Mouse (Mus musculus): ENCODE measurements at regions not wholly inside any gene's neighbourhood (a gene's known extent, or its start where the extent isn't known, plus 50 kb on each side); places are given as distances from the start of the nearest gene placed in this dataset.

DNA sequence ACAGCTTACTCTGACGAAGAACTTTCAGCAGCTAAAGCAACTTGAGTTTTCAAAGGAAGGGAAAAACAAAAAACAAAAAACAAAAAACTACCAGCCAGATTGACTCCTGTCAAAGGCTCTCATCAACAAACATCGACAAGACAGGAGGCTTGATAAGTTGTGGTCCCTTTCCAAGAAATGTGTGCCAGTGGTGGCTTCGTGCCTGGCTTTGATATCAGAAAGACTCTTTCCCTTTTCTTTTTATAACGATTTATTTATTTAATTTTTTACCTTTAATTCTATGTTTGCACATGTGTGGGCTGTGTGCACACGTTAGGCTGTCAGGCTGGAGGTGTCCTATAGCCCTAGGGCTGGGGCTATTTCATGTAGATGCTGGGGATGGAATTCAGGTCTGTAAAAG, 60.4 kb downstream of the Dact1 start:
- ATAC-seq: no peak

- no peak for ATAC-seq
Observed at GRCm38 (mm10) chr12:71371948-71372347, 62.3 kb downstream of the Dact1 start.

DNA sequence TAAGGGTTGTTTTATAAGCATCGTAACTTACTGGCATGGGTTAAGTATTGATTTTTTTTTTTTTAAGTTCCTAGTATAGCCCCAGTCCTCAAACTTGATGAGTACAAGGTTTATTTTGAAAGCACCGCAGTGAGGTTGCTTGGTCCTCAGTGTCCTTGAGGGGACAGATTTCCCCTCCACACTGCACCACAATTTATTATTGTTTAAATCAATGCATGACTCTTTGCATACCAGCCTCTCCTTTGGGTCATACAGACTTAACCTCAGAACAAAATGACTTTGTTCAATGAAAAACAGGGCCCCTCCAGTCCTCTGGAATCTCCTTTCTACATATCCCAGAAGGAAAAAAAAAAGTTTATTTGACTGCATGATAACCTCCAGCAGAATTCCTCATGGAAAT, 63.9 kb downstream of the Dact1 start:
- ATAC-seq: no peak

DNA sequence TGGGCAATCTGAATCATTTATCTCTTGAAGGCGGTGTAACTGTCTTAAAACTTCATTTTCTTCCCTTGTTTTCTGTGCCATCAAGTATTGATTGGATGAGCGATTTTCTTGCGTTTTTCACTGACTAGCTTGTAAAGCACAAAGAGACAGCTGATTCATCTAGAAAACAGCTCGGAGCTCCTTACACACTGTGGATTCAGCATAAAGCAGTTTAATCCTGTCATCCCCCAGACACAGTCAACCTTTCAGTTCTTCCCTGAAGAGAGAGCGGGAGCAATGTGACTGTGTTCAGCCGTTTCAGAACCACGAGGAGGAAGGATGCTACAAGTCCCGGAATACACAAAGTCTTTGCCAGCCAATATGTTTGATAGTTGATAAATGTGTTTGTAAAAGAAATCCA, 66.8 kb downstream of the Dact1 start:
- ATAC-seq: no peak

DNA sequence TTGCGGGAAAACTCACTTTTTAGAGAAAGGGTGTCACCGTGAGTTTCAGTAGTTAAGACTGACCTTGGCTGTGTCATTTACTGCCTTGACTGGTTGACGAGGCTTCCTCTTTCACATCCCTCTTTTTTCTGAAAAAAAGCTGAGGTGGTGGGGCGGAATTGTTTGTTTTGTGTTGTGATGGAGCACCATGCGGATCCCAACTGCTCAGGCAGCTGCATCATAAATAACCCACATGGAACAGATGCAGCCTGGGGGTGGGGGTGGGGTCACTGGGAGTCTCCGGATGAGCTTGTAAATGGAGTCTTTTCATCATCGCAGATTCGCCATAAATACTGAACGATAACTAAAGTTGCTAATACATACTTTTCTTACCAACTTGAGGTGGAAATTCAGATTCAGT, 67.3 kb downstream of the Dact1 start:
- no peak for ATAC-seq

- ATAC-seq: no peak
Observed at GRCm38 (mm10) chr12:71379626-71380423, 70.1 kb downstream of the Dact1 start.

DNA sequence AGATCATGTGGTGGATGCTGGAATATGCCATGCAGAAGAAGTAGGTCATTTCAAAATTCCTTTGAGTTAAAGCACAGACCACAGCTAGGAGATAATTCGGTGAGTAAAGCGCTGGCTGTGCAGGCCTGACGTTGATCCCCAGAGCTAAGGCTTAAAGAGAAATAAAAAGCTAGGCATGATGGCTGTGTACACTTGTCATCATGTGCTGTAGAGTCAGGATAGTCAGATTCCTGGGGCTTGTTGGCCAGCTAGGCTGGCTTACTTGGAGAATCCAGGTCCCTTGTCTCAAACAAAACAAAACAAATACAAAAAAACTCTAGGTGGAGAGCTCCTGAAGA, 70.7 kb downstream of the Dact1 start:
- ATAC-seq: no peak

DNA sequence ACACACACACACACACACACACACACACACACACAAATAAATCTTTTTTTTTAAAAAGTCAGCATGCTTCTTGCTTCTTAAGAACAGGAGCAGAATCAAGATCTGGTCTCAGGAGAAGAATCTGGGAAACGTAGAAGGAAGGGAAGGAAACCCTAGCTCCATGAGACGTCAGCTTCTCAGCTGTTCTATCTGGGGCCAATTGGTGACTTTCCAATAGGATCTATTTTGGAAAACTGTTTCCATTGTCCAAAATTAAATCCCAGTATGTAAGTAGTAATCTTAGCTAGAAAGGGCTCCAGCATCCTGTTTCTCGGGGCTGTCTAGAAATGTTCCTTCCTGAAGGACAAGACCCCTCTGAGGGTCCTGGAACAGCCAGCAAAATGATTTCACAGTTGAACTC, 76.6 kb downstream of the Dact1 start:
- no peak for ATAC-seq

GRCm38 (mm10) chr12:71391481-71391880, 81.8 kb downstream of the Dact1 start:
- no peak for ATAC-seq

- ATAC-seq: no peak
Observed at GRCm38 (mm10) chr12:71393752-71394151, 84.1 kb downstream of the Dact1 start.

GRCm38 (mm10) chr12:71397456-71397855, 87.8 kb downstream of the Dact1 start:
- no peak for ATAC-seq

DNA sequence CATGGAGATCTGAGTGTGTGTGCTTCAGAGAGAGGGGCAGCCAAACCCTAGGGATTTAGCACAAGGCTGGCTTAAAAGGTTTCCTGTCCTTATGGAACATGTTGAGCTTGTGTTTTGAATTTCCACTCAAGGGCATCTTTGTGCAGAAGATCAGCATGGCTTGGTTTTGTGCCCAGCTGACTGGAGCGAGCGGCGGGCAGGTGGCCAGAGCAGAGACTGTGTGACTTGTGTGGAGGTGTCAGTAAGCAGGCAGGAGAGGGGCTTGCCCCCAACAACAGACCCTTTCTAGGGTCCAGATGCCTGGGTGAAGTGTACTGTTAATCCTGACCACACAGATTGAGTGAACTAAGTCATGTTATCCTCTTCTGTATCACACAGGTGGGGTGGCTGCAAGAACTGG, 89.0 kb downstream of the Dact1 start:
- no peak for ATAC-seq

GRCm38 (mm10) chr12:71400201-71400600, 90.5 kb downstream of the Dact1 start:
- no peak for ATAC-seq

- ATAC-seq: no peak
Observed at GRCm38 (mm10) chr12:71401621-71402416, 92.1 kb downstream of the Dact1 start.

GRCm38 (mm10) chr12:71407294-71407693, 97.6 kb downstream of the Dact1 start:
- no peak for ATAC-seq

DNA sequence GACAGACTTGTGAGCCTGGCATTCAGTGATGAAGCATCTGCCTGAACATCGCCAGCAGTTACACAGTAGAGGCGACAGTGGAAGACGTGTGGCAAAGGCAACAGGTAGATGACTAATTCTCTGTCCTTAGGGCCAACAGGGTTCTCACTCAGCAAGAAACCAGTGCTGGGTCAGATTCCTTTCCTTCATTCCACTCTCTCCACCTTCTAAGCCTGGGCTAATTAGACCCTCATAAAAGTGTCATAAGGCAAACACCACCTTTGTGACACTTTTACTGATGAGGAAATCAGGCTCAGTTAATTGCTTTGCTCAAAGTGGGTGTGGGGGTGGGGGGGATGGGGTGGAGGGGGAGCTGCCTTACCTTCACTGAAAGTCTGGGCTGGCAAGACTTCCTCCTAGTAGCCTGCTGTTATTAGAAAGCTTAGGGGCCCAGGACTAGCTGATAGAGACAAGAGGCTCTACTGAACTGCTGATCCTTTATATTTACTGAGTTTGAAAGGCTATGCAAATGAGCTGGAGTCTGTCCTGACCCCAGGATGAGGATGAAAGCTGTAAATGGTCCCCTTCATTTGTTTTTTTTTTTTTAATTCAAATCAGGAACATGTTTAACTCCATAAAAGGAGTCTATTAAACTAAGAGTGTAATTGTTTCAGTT, 98.8 kb downstream of the Dact1 start:
- no peak for ATAC-seq

GRCm38 (mm10) chr12:71412331-71412730, 102.6 kb downstream of the Dact1 start:
- no peak for ATAC-seq

GRCm38 (mm10) chr12:71416968-71417367, 107.3 kb downstream of the Dact1 start:
- no peak for ATAC-seq

GRCm38 (mm10) chr12:71418186-71418585, 108.5 kb downstream of the Dact1 start:
- ATAC-seq: no peak

DNA sequence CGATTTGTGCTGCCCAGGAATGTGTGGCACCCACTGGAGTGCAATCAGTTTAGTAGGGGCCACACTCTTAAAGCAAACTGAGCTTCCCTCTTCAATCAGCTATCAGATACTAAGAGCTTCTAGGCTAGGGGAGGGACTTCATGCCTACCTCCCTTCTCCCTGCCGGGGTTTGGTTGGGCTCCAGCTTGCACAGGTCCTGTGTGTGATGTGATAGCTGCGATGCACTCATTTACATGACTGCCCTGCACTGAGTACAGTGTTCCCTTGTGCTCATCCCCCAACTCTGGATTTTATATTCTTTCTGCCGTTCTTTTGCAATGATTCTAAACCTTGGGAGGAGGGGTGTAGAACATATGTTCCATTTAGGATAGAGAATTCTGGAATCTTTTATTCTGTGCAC, 109.5 kb downstream of the Dact1 start:
- no peak for ATAC-seq

GRCm38 (mm10) chr12:71426023-71426719, 116.5 kb downstream of the Dact1 start:
- ATAC-seq: no peak

- ATAC-seq: no peak
Observed at GRCm38 (mm10) chr12:71427974-71428373, 118.3 kb downstream of the Dact1 start.

DNA sequence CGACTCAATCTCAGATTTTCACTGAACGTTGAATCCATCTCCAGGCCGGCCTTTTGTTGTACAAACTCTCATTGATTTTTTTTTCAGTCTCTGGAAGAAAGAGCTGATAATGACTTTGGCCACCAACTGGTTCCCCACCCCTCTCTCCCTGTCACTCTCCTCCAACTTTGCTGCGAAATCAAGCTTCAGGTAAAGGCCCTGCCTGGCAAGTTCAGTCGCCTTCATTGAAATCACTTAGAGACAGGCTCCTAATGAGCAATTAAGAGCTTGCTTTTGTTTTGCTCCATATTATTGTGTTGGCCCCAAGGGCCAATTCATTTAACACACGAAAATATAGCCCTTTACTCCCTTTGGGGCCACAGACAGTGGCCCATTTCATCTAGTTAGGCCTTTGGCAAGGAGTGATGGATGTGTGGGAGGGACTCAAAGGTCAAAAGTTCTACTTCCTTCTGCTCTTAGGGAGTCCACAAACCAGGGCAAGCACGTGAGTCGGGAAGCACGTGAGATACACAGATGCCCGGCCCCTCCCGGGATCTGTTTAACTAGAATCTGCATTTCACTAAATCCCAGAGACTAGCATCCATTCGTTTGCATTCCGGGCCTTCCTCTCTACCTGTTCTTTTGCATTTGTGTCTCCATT, 120.0 kb downstream of the Dact1 start:
- no peak for ATAC-seq
